Mouse (Mus musculus) thymus, adult 2 months (tissue): ENCODE data around the gene Mstn. TPM values are rescaled to one million over a fixed set of nuclear protein-coding genes. Genes with fewer than 3 reads are reported as not detected.
A peak's percentile ranks its signal among the peaks of the same experiment; 100 is the strongest.

Source experiments
- DNase-seq: peaks from one replicate; pipeline ENCODE4 v3.0.0; 2021
- H3K27ac ChIP-seq: fragments of 200-500 bp; 2 replicates; pipeline ENCODE4 v1.5.1; 2012; ENCODE audit warnings: low read length, control low read depth; ENCODE audit not compliant: control insufficient read depth, insufficient read depth
- H3K27me3 ChIP-seq: fragments of 200-500 bp; 2 replicates; pipeline ENCODE4 v1.6.1; 2012; ENCODE audit warnings: mild to moderate bottlenecking, low read length, moderate library complexity, mixed read lengths; ENCODE audit not compliant: control insufficient read depth, insufficient read depth
- H3K36me3 ChIP-seq: fragments of 200-500 bp; 2 replicates; pipeline ENCODE4 v1.6.1; 2012; ENCODE audit warnings: mild to moderate bottlenecking, low read length, moderate library complexity; ENCODE audit not compliant: control insufficient read depth, insufficient read depth
- H3K4me1 ChIP-seq: fragments of 200-500 bp; replicated peaks from 2 replicates; pipeline ENCODE4 v1.6.1; 2012; ENCODE audit warnings: low read length; ENCODE audit not compliant: control insufficient read depth, insufficient read depth
- H3K4me3 ChIP-seq: fragments of 200-500 bp; 2 replicates; pipeline ENCODE4 v1.5.1; 2012; ENCODE audit warnings: mild to moderate bottlenecking, low read length, control low read depth, moderate library complexity; ENCODE audit not compliant: control insufficient read depth, insufficient read depth
- CTCF ChIP-seq: fragments of 200-500 bp; IDR thresholded peaks from 2 replicates; pipeline ENCODE4 v1.5.1; 2012; ENCODE audit warnings: mild to moderate bottlenecking, control low read depth, low read length, moderate library complexity, borderline replicate concordance; ENCODE audit not compliant: control insufficient read depth, poor library complexity, insufficient read depth; ENCODE audit errors: extremely low read depth
- POLR2A ChIP-seq: fragments of 200-500 bp; IDR thresholded peaks from 2 replicates; pipeline ENCODE4 v1.6.1; 2012; ENCODE audit warnings: mild to moderate bottlenecking, low read length, control low read depth, moderate library complexity; ENCODE audit not compliant: control insufficient read depth, poor library complexity, insufficient read depth; ENCODE audit errors: extremely low read depth
- WGBS: fragments of 180-500 bp; shearing (Covaris S2); methylation state at CpG from one replicate; pipeline ENCODE4 v1.1.7; 2018; 5-methylcytosine and 5-hydroxymethylcytosine counted together
- polyA plus RNA-seq: library from polyadenylated mRNA; depleted of rRNA; stranded (reverse); fragments of >200 nt; gene quantifications from 2 replicates; pipeline ENCODE4 v1.2.3, GENCODE M21; 2012

Gene Mstn
- polyA plus RNA-seq, 1 experiment, result 0.23 TPM

DNA sequence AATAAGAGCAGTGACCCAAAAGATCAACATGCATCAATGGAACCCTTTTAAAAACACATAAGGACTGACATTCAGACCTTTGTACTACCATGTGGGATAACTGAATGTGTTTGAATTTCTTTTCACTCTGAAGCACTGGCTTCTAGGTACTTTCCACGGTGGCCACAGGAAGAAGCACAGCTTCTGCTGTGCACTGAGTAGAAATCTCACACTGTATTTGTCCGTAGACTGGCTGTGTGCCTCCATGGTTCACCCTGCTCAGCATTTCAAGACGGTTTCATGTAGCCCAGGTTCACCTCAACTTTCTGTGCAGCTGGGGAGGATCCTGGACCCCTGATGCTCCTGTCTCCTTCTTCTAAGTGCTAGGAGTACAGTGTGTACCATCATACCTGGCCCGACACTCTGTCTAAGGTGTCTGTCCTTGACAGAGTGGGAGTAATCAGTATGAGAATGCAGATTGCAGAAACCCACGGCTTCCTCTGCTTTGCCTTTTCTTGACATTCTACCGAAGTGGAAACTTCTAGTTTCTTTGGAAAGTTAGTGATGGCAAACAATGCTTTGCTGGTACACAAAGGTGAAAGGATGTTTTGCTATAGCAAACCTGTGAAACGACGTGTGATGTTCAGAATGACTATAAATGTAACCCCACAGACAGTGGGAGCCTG is 11.5 kb upstream of the Mstn start:
- H3K4me1 ChIP-seq, result no peaks in the 10 kb centered on the region
- 75% methylated on average over 8 of the region's 8 CpGs for WGBS
- no peak overlapping the region for H3K27ac ChIP-seq
- H3K36me3 ChIP-seq, result no peaks in the 10 kb centered on the region
- TF ChIP-seq POLR2A (no peak), CTCF (no peak)
- H3K4me3 ChIP-seq, result no peak overlapping the region
- DNase-seq, result no peak
- no peaks in the 10 kb centered on the region for H3K27me3 ChIP-seq

DNA sequence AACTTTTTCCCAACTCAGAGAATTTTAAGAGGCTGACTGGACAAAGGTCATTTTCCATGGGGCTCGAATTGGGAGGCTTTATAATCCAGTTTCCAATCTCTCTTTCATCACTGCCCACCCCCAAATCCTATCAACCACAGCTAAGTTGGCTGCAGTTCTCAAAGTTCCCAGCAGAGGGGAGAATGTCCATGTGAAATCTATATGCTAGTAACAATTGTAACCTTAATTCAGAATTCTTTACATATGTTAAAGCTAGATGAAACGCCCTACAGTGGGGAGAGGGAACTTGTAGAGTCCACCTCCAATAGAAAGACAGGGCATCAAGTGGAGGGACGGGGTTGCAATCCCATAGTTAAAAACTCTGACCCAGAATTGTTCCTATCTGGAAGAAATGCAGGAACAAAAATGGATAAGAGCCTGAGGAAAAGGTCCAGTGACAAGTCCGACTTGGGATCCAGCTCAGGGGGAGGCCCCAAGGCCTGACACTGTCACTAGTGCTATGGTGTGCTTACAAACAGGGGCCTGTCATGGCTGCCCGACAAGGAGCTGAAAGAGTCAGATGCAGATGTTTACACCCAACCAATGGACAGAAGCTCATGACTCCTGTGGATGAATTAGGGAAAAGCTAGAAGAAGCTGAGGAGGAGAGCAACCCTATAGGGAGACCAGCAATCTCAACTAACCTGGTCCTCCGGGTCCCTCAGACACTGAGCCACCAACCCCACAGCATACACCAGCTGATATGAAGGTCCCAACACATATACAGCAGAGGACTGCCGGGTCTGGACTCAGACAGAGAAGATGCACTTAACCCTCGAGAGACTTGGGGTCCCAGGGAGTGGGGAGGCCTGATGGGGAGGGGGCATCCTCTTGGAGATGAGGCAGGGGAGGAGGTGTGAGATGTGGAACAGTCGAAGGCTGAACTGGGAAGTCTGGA is 8.1 kb upstream of the Mstn start:
- 60% methylated on average over 9 of the region's 9 CpGs for WGBS
- Histone ChIP-seq H3K27ac (no peak overlapping the region), H3K36me3 (no peaks in the 10 kb centered on the region), H3K4me3 (no peak overlapping the region), H3K4me1 (no peaks in the 10 kb centered on the region), H3K27me3 (no peaks in the 10 kb centered on the region)
- DNase-seq, result peak; percentile 61
- no peak for TF ChIP-seq POLR2A
- no peak for TF ChIP-seq CTCF

DNA sequence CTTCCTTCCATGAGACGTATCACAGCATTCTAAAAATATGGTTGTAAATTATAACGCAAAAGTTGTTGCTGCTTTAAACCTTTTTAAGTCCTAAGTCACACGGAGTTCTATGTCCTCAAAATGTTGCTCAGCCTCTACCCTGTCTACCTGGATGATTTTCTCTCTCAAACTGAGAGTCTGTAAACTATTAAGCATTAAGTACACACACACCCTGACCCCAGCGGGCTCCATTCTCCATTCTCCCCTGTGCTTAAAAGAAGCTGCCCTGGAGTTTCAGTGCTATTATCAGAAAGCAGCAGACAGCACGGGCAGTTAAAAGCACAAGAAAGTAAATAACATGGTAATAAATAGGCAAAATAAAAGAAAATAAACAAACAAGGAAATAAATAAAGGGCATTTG is 2.3 kb upstream of the Mstn start:
- no peaks in the 10 kb centered on the region for H3K4me1 ChIP-seq
- no peak for TF ChIP-seq CTCF
- TF ChIP-seq POLR2A, result no peak
- no peak overlapping the region for H3K27ac ChIP-seq
- no peaks in the 10 kb centered on the region for H3K27me3 ChIP-seq
- H3K36me3 ChIP-seq, result no peaks in the 10 kb centered on the region
- DNase-seq, result no peak
- 89% methylated on average over 5 of the region's 5 CpGs for WGBS
- H3K4me3 ChIP-seq, result no peak overlapping the region

DNA sequence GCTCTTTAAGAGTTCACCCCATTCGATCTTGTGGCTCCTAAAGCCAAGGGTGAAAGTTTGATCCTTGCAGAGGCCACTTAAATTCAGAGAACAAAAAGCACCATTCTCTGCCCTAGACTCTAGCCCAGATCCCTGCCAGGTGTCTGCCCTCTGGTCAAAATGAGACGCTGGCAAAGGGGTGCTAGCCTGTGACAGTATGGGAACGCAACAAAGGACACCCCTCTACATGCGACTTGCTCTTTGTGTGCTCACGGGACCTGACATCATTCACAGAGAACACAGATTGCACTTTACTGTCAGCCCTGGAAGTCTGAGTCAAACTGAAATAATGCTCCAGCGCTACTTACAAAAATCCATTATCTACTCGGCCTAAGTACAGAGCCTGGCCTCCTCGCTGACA is 941 bp upstream of the Mstn start:
- 94% methylated on average over 8 of the region's 8 CpGs for WGBS
- Histone ChIP-seq H3K36me3 (no peaks in the 10 kb centered on the region), H3K4me1 (no peaks in the 10 kb centered on the region), H3K27me3 (no peaks in the 10 kb centered on the region), H3K27ac (no peak overlapping the region), H3K4me3 (no peak overlapping the region)
- DNase-seq, result no peak
- TF ChIP-seq CTCF, result no peak
- TF ChIP-seq POLR2A, result no peak

DNA sequence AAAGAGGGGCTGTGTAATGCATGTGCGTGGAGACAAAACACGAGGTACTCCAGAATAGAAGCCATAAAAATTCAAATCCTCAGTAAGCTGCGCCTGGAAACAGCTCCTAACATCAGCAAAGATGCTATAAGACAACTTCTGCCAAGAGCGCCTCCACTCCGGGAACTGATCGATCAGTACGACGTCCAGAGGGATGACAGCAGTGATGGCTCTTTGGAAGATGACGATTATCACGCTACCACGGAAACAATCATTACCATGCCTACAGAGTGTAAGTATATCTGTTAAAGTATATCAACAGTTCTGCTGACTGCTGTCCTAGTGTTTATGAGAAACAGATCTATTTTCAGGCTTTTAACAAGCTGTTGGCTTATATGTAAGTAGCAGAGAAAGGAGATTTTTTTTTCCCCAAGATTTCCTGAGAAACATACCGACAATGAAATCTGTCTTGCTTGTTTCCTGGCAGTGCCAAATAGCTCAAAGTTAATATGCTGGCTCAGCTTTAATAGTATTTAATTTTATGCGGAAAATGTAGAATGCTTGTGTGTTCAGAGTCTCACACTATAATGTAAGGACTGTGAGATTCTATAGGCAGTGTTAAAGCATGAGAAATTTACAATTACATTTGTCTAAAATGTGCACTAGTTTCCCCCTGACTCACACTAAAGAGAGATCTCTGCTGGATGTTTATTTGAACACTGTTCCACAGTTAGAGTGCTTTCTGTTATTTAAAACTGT is 600 bp downstream of the Mstn start:
- Histone ChIP-seq H3K36me3 (no peaks in the 10 kb centered on the region), H3K27ac (no peak overlapping the region), H3K4me3 (no peak overlapping the region), H3K4me1 (no peaks in the 10 kb centered on the region), H3K27me3 (no peaks in the 10 kb centered on the region)
- WGBS, result 91% methylated on average over 13 of the region's 13 CpGs
- DNase-seq, result no peak
- no peak for TF ChIP-seq CTCF
- no peak for TF ChIP-seq POLR2A

DNA sequence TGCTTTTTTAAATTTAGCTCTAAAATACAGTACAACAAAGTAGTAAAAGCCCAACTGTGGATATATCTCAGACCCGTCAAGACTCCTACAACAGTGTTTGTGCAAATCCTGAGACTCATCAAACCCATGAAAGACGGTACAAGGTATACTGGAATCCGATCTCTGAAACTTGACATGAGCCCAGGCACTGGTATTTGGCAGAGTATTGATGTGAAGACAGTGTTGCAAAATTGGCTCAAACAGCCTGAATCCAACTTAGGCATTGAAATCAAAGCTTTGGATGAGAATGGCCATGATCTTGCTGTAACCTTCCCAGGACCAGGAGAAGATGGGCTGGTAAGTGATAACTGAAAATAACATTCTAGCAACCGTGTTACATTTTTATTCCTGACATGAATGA is 2.5 kb downstream of the Mstn start:
- no peaks in the 10 kb centered on the region for H3K27me3 ChIP-seq
- 95% methylated on average over 4 of the region's 4 CpGs for WGBS
- no peak overlapping the region for H3K4me3 ChIP-seq
- no peak for DNase-seq
- H3K36me3 ChIP-seq, result no peaks in the 10 kb centered on the region
- no peaks in the 10 kb centered on the region for H3K4me1 ChIP-seq
- TF ChIP-seq POLR2A (no peak), CTCF (no peak)
- no peak overlapping the region for H3K27ac ChIP-seq
